Mouse (Mus musculus) heart, postnatal 0 days (tissue): ENCODE results near the gene Snx29. TPM values are rescaled to one million over a fixed set of nuclear protein-coding genes. Genes with fewer than 3 reads are reported as not detected.

Experiments used
- ATAC-seq: fragments of 200-750 bp; cut with Nextera tagmentation; 2 replicates; pipeline ENCODE4 v1.8.0; 2017; ENCODE audit warnings: low read depth, moderate number of reproducible peaks, moderate library complexity; ENCODE audit not compliant: insufficient read depth
- DNase-seq: peaks from one replicate; pipeline ENCODE4 v3.0.0-alpha.2; 2016; ENCODE audit warnings: low spot score
- H3K27ac ChIP-seq: fragments of 300-500 bp; sonication (generic); 2 replicates; pipeline ENCODE4 v1.5.1; 2014; ENCODE audit warnings: low read depth, mild to moderate bottlenecking
- H3K27me3 ChIP-seq: fragments of 300-500 bp; sonication (generic); 2 replicates; pipeline ENCODE4 v1.6.1; 2014; ENCODE audit warnings: low read length, mixed read lengths; ENCODE audit not compliant: control insufficient read depth, insufficient read depth
- H3K36me3 ChIP-seq: fragments of 300-500 bp; sonication (generic); replicated peaks from 2 replicates; pipeline ENCODE4 v1.6.1; 2014; ENCODE audit warnings: low read length, mixed read lengths; ENCODE audit not compliant: control insufficient read depth, insufficient read depth
- H3K4me1 ChIP-seq: fragments of 300-500 bp; sonication (generic); 2 replicates; pipeline ENCODE4 v1.6.1; 2014; ENCODE audit warnings: antibody characterized with exemption; ENCODE audit not compliant: control insufficient read depth, insufficient read depth
- H3K4me2 ChIP-seq: fragments of 300-500 bp; sonication (generic); 2 replicates; pipeline ENCODE4 v1.6.1; 2014; ENCODE audit warnings: low read depth, mild to moderate bottlenecking, low read length, moderate library complexity
- H3K4me3 ChIP-seq: fragments of 300-500 bp; sonication (generic); 2 replicates; pipeline ENCODE4 v1.5.1; 2014; ENCODE audit warnings: low read depth, low read length
- H3K9ac ChIP-seq: fragments of 300-500 bp; sonication (generic); replicated peaks from 2 replicates; pipeline ENCODE4 v1.6.1; 2014; ENCODE audit warnings: low read depth, low read length, mixed read lengths
- H3K9me3 ChIP-seq: fragments of 300-500 bp; sonication (generic); replicated peaks from 2 replicates; pipeline ENCODE4 v1.6.1; 2016; ENCODE audit warnings: low read length; ENCODE audit not compliant: control insufficient read depth
- CTCF ChIP-seq: IDR thresholded peaks from 2 replicates; pipeline ENCODE4 v1.5.1; 2016; ENCODE audit warnings: antibody characterized with exemption, control low read depth, low read depth
- EP300 ChIP-seq: IDR thresholded peaks from 2 replicates; pipeline ENCODE4 v1.6.1; 2016; ENCODE audit warnings: antibody characterized with exemption, low read depth
- WGBS: fragments of 180-500 bp; shearing (Covaris S2); extraction: QIAGEN DNeasy Blood & Tissue Kit; methylation state at CpG from one replicate; pipeline ENCODE4 v1.1.7; 2014; 5-methylcytosine and 5-hydroxymethylcytosine counted together
- polyA plus RNA-seq: library from polyadenylated mRNA; unstranded; fragments of >200 nt; fragmentation: Nextera tagmentation; extraction: Ambion mirVana; gene quantifications from 2 replicates; pipeline ENCODE4 v1.2.1, GENCODE M21; 2015
- total RNA-seq: library from RNA; depleted of rRNA; stranded (reverse); fragments of >200 nt; gene quantifications from 2 replicates; pipeline ENCODE4 v1.2.3, GENCODE M21; 2014; ENCODE audit warnings: low replicate concordance

The Snx29 gene
- total and polyA plus RNA-seq, 2 experiments from 2014 or later: 3.1 to 3.9 TPM

DNA sequence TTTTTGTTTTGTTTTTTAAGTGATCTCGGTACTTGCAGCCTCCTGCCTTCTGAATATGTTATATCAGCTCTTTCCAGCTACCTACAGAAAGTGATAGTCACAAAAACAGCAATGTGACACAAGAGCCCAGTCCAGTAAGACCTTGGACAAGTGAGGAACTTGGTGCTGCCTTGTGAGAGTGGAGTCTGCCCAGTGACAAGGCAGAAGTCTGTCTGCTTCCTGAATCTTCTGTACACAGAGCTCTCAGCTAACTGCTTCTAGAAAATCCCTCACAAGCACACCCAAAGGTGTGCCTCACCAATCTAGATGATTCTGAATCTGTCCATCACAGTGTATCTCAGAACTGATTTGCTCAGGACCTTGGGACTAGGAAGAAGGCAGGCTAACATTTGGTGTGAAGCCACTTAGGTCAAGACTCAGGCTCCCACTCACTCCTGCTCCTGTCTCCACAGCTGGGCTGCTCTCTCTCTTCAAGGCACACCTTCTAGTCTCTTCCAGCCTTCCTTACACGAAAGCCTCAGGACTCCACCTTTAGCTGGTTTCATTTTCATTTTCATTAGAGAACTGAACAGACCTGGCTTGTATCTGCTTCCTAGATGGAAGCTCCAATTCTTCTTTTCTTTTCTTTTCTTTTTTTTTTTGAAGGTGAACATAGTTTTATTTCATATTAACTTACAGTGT is 330.1 kb downstream of the Snx29 start:
- H3K9me3 ChIP-seq: no peaks in the 10 kb centered on the region
- no peak overlapping the region for H3K4me2 ChIP-seq
- H3K27ac ChIP-seq: no peak overlapping the region
- ATAC-seq (no peak), DNase-seq (no peak)
- no peaks in the 10 kb centered on the region for H3K27me3 ChIP-seq
- TF ChIP-seq EP300 (no peak), CTCF (no peak)
- H3K36me3 ChIP-seq: no peaks in the 10 kb centered on the region
- 77% methylated on average over 2 of the region's 2 CpGs for WGBS
- no peaks in the 10 kb centered on the region for H3K4me1 ChIP-seq
- no peak overlapping the region for H3K4me3 ChIP-seq
- H3K9ac ChIP-seq: no peak overlapping the region

DNA sequence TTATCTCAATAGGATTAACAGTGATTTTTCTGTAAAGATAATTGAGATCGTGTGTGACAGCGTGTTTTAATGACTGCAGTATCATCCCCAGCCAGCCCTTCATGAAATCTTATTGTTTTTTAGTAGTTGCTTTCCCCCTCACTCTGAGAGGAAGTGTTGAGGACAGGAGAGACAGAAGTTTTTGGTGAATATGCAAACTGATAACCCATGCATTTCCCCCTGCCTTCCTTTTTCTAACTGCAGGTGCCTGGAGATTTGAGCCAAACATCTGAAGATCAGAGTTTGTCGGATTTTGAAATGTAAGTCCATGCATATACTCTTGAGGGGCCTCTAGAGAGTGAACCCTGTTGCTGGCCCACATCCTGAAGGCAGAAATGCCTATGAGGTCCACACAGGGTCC is 333.2 kb downstream of the Snx29 start:
- Histone ChIP-seq H3K9ac (no peak overlapping the region), H3K36me3 (no peaks in the 10 kb centered on the region), H3K4me3 (no peak overlapping the region), H3K4me2 (no peak overlapping the region), H3K27me3 (no peaks in the 10 kb centered on the region), H3K4me1 (no peaks in the 10 kb centered on the region), H3K27ac (no peak overlapping the region), H3K9me3 (no peaks in the 10 kb centered on the region)
- no peak for ATAC-seq
- 86% methylated on average over 3 of the region's 3 CpGs for WGBS
- TF ChIP-seq CTCF: no peak
- no peak for TF ChIP-seq EP300
- DNase-seq: no peak

DNA sequence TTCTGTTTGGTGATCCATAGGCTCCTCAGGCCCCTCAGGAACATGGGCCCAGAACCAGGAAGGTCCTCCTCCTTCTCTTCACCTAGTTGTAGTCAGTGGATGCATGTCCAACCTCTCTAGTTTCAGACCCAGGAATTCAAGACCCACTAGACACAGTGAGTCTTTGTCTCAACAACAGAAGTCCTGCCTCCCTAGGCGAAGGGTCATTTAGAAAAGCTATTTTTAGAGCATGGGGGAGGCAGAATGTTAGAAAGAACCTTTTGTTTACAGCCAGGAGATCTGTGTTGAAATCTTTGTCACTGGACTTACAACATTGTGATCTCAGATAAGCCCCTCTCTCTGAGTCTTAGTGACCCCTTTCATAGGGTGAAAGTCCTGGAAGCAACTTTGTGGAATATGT is 334.4 kb downstream of the Snx29 start:
- WGBS: 27% methylated on average over 1 of the region's 1 CpGs
- DNase-seq: no peak
- Histone ChIP-seq H3K9ac (no peak overlapping the region), H3K4me1 (no peaks in the 10 kb centered on the region), H3K27me3 (no peaks in the 10 kb centered on the region), H3K4me2 (no peak overlapping the region), H3K36me3 (no peaks in the 10 kb centered on the region), H3K27ac (no peak overlapping the region), H3K4me3 (no peak overlapping the region), H3K9me3 (no peaks in the 10 kb centered on the region)
- ATAC-seq: no peak; the same call in 1 of the 2 replicates
- no peak for TF ChIP-seq EP300
- no peak for TF ChIP-seq CTCF

DNA sequence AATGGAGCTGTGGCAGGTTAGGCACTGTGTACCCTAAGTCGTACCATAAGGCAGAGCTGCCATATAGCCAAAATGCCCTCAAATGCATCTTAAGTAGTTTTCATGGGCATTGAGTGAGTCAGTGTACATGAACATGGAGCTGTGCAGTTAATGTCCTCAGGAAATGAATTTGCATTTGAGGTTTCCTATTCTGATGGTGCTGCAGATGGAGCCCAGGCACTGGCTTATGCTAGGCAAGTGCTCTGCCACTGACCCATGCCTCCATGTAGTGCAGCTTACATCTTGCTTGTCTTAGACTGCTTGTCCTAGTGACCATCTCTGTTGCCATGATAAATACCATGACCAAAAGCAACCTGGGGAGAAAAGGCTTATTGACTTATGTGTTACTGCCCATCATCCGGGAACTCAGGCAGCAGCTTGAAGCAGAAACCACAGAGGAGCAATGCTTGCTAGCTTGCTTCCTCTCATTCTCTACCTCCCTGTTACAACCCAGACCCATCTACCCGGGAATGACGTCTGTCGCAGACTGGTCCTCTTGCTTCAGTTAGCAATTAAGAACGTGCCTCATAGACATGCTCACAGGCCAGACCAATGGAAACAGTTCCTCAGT is 336.5 kb downstream of the Snx29 start:
- H3K27me3 ChIP-seq: no peaks in the 10 kb centered on the region

DNA sequence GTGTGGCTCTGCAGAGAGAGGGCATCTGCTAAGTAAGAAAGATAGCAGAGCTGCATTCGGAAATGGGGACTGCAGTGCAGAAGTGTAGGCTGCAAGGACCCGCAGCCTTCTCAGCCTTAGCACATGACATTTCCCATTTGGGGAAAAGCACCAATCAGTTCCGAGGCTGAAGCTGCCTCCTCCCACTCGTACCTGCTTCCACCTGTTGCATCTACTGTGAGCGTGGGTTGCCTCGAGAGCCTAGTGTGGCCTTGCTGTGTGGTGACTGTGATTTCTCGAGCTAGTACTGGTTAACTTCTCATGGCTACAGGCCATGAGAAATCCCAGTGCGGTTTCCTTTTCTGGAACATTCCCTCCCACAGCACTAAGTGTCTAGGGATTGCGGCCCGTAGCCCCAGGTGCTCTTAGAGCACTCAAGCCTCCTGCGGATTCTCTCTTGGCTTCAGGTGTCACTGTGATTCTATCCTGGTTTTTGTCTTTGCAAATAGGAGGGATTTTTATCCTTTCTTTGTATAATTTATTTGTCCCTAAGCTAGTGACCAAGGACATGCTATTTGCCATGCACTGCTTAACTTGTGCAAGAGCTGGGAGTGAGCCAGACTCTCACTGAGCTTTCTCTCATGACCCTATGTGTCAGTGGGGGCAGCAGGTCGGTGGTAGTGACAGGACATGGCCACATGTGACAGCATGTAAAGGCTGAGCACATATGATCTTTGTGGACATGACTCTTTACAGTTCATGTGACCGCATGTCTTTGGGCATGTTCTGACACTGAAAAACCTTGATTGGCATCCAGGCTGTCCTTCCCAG is 342.4 kb downstream of the Snx29 start:
- DNase-seq (no peak), ATAC-seq (no peak)
- no peaks in the 10 kb centered on the region for H3K9me3 ChIP-seq
- no peak overlapping the region for H3K4me3 ChIP-seq
- H3K9ac ChIP-seq: no peak overlapping the region
- H3K4me1 ChIP-seq: no peaks in the 10 kb centered on the region
- WGBS: 82% methylated on average over 13 of the region's 13 CpGs
- H3K27ac ChIP-seq: no peak overlapping the region
- TF ChIP-seq CTCF: no peak
- no peak for TF ChIP-seq EP300
- no peaks in the 10 kb centered on the region for H3K36me3 ChIP-seq
- H3K4me2 ChIP-seq: no peak overlapping the region
- no peaks in the 10 kb centered on the region for H3K27me3 ChIP-seq

More for the DNA sequence above, 336.5 kb downstream of the Snx29 start:
- WGBS: 80% methylated on average over 6 of the region's 6 CpGs
- no peak for ATAC-seq
- TF ChIP-seq EP300 (no peak), CTCF (no peak)
- Histone ChIP-seq H3K4me3 (no peak overlapping the region), H3K9ac (no peak overlapping the region), H3K4me2 (no peak overlapping the region), H3K27ac (no peak overlapping the region), H3K36me3 (no peaks in the 10 kb centered on the region), H3K4me1 (no peaks in the 10 kb centered on the region), H3K9me3 (no peaks in the 10 kb centered on the region)
- no peak for DNase-seq
